Mouse (Mus musculus) megakaryocyte, embryonic 14.5 days (primary cell): ENCODE results near the gene Slc5a9.

Experiments
- FLI1 ChIP-seq: IDR thresholded peaks from 2 replicates; pipeline ENCODE4 v1.6.1; 2012; ENCODE audit warnings: low read length, inconsistent platforms, mixed read lengths
- GATA1 ChIP-seq: IDR thresholded peaks from 3 replicates; pipeline ENCODE4 v1.6.1; 2012; ENCODE audit warnings: mixed read lengths, low read length, inconsistent platforms, borderline replicate concordance

DNA sequence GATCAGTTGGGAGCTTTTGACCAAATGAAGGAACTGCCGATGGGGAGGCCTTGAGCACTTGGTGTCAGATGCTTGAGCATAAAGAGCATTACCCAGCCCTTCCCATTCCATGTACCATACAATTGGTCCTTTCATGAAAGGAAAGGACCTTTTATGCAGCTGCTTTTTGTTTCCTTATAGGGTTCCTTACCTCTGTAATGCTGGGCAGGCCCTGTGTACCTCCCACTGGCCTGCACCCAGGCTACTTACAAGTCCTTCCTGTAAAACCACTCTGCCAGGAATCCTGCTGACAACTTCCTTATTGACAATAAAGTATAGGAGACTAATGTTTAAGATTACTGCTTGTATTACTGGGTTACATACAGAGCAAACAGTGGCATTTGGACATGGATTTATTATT lies 1.2 kb downstream of the Slc5a9 start:
- TF ChIP-seq GATA1: no peak
- no peak for TF ChIP-seq FLI1
